Mouse (Mus musculus): ENCODE results near the gene Fut8. TPM values are rescaled to one million over a fixed set of nuclear protein-coding genes. Genes with fewer than 3 reads are reported as not detected.
A peak's percentile ranks its signal among the peaks of the same experiment; 100 is the strongest.
"Not testable (repeated sequence)": the region's sequence is repeated elsewhere in the genome, so short reads cannot be mapped to it uniquely, and the experiment has no call there.

The Fut8 gene
- total RNA-seq, 4 experiments from 2014 or later = 16.9 to 22.7 (median 18.7) TPM

DNA sequence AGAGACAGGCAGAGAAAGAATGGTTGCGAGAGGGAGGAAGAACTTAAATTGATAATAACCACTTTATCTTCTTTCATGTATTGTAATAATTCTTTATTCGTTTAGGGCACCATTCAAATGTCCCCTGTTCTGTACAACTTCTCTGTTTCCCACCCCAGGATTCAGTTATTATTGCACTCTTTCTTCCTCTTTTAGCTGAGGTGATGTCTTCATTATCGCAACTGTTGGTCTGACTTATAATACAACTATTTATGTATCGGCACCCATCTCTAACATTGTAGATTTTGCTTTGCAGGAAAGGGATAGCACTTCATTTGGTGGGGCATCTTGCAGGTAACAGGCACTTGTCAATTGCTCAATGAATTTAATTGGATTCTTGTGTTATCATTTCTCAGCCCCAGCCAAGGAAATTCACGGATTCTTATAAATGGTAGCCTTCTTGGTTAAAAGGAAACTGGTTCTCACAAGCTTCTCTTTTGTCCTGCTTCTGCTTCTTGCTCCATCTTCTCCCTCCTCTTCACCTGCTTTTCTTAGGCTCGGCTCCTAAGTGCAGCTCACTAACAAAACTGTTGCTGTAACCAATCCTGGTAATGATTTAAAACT lies 15.6 kb upstream of the Fut8 start:
- no peak for DNase-seq (ENCODE audit: low spot score in 2 of 2)

DNA sequence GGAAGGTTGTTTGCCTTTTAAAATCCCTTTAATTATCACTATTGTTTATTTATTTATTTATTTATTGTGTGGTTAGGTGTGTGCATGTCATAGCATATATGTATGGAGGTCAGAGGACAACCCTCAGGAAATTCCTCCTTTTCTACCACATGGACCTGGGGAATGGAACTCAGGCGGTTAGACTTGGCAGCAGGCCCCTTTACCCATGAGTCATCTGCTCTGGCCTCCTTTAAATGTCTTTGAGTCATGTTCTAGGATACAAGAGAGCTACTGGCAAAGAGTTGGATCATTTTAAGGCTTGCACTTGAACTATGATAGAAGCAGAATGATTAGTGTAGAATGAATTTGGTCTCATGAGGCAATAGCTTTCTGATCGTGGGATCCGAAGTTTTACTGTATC lies 14.3 kb upstream of the Fut8 start:
- no peak for DNase-seq (ENCODE audit: low spot score in 2 of 2)

DNA sequence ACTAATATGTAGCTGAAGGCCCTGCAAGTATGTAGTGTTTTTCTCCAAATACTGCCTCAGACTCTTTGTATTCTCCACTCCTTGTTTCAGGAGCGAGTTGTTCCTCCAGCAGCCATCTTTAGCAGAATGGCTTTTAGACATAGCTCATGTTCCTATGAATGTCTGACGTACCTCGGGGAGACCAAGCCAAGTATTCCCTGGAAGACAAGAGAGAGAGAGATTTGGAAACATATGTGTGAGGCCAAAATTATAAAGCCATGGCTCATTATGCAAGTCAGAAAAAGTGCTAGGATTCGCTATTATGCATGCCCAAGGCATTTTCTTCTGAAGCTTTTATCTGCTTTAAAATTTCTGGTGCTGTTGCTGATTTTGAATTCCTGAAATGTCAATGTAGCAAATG lies 13.8 kb upstream of the Fut8 start:
- DNase-seq (ENCODE audit: low spot score in 2 of 2) = no peak

DNA sequence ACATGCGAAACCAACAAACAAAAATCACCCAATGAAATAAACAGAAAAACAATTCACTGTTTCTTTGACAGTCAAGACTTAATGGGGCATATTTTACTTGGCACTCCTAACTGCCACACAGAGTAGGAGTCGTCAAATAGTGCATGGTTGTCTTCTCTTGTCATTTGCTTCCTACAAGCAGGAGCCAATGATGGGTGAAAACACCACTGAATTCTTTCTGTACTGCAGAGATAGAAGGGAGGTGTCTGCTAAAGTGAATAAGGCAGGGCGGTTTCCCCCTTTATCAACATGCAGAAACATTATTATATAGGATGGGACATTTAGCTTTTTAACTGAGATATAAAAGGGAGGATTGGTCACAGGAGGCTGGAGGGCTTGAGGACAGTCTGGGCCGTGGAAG lies 13.0 kb upstream of the Fut8 start:
- DNase-seq (ENCODE audit: low spot score in 2 of 2) = no peak

DNA sequence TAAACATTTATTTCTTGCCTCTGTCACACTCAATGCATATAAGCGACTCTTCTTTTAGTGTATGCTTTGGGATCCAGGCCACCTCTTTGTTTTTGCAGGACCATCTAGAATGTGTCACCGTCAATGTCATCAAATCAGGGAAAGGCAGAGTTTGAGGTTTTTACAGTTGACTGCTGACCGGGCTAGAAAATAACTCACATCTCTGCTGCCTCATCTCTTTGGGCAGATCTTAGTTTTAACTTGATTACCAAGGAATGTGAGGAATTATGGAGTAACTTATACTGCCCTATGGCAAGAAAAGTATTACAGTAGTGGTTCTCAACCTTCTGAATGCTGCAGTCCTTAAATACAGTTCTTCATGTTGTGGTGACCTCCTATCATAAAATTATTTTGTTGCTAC lies 12.2 kb upstream of the Fut8 start:
- no peak for DNase-seq (ENCODE audit: low spot score in 2 of 2)

DNA sequence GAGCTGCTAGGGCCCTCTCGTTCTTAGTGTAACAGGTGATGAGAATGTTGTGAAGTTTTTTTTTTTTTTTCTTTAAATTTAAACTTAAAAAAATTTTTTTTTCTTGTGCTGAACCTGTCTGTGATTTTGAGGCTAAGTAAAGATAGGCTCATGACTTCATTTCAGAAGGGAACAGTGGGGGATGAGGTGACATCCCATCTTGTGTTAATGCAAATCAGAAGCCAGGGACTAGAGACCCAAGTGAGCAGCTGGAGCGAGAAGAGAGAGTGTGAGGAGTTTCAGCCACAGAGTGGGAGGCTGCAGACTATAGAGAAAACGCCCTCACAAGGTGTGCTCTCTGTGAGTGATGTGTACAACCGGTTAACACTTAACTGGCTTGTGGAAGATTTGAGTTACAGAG lies 2.0 kb upstream of the Fut8 start:
- no peak for DNase-seq (ENCODE audit: low spot score in 2 of 2)

DNA sequence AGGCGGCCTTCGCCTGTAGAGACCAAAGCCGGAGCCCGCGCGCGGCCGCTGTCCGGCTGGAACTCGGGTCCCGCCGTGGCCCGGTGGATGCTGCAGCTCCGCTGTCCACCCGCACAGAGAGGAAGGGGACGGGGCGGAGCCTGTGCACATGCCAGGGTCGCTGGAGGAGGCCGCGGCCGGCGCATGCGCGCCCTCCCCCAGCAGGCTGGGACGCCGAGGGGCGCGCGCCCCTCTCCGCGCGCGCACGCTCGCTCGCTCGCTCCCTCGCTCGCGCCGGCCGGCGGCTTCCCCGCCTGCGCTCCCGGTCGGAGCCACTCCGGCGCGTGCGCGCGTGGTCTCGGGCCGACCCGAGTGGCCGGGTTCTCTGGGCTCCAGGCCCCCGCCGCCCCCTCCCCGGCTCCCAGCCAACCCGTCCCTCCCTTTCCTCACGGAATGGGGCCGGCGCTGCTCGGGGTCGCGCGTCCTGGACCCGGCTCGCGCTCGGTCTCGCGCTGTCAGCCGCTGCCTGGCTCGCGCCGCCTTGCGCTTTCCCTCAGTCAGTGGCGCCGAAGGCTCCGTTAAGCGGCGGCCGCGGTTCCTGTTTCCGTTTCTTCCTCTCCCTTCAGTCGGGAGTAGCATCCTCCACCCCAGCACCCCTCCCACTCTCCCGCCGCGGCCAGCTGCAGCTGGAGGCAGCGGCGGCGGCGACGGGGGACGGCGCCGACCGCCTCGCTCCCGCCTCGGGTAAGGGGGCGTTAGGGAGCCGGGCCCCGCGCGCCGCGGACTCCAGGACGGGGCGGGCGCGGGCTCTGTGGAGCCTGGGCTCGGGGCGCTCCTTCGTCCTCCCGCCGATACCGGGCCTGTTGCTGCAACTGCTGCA lies 835 bp downstream of the Fut8 start:
- peak; percentile 87 to 92 for DNase-seq (ENCODE audit: low spot score in 2 of 2)

DNA sequence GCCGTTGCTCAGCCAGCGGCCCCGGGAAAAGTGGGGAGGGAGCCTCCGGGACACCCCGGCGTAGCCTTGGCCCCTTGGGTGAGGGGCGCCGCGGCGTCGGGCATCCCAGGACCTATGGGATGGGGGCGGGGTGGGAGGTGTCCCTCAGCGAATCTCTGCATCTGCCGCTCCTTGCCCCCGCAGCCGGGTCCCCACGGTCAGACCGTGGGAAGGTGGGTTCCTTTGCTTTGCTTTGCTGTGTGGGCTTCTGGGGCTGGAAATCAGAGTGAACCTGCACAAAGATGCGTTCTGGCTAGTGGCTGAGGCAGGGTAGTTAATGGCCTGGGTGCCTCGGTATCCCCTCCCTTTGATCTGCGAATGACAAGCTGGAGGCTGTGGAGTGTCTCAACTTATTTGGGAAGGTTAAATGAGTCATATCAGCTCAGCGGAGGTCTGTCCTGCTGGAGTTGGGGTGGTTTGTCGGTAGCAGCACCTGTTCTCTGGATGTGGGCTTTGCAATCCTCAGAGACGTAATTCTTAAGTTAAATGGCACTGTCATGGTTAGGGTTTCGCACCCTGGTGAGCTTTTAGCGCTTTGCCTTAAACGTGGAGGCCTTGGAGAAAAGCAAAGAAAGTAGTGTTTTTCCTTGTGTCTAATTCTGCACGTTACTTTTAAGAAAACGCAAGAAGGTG lies 1.6 kb downstream of the Fut8 start:
- DNase-seq (ENCODE audit: low spot score in 2 of 2) = no peak

DNA sequence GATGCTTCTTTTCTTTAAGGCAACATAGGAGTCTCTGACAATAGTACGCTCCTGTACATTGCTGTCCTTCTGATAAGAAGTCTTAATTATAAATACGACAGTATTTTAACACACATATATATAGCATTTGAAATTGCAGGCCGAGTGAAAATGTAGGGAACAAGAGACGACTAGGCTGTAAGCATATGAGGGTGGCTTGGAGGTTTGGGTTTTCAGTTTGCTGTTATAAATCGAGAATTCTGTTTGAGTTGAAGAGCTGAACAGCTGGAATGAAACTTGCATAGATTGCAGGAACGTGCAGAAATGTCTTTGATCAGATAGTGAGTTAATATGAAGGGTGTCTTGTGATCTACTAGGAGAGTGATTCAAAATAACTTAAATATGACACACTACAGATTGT lies 2.4 kb downstream of the Fut8 start:
- DNase-seq (ENCODE audit: low spot score in 2 of 2) = no peak

DNA sequence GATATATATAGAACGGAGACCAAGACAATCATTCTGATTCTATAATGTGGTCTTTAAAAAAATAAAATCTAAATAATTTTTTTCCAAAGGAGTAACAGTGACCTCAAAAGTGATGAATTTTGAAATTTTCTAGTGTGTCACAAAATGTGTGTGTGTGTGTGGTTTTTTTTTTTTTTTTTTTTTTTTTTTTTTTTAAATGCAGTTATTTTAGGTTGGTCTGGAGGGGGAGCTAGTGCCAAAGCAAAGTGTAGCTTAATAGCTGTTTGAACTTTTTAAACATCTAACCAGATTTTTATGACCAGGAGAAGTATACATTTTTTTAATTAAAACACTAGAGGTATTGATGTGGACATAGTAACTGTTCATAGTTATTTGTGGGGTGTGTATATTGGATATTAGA lies 2.9 kb downstream of the Fut8 start:
- DNase-seq (ENCODE audit: low spot score in 2 of 2) = no peak

DNA sequence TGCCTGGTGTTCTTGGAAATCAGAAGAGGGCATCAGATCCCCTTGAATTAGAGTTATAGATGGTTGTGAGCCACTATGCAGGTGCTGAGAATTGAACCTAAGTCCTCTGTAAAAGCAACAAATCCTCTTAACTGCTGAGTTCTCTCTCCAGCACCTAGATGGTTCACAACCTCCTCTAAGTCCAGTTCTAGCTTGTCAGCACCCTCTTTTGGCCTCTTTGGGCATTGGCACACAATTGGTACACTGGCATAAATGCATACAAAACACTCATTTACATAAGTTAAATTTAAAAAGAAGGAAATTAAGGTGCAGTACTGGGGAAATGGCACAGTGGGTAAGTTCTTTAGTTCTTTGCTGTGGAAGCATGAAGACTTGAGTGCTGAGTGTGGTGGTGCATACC lies 24.7 kb downstream of the Fut8 start:
- DNase-seq (ENCODE audit: low spot score in 2 of 2) = no peak

DNA sequence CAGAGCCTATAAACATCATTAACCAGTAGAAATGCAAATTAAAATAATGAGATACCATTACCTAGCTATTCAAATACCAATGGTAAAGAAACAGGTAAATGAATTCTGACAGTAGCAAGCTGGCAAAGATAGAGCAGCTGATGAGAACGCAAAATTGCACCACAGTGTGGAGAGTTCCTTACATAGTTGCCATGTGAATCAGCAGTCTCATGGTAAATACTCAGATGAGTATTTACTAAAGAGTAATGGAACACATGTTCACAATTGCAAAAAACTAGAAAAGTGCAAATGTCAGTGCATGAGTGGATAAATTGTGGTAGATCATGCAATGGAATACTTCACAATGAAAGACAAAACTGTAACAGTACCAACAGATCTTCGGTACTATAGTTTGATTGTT lies 25.9 kb downstream of the Fut8 start:
- no peak for DNase-seq (ENCODE audit: low spot score in 2 of 2)

DNA sequence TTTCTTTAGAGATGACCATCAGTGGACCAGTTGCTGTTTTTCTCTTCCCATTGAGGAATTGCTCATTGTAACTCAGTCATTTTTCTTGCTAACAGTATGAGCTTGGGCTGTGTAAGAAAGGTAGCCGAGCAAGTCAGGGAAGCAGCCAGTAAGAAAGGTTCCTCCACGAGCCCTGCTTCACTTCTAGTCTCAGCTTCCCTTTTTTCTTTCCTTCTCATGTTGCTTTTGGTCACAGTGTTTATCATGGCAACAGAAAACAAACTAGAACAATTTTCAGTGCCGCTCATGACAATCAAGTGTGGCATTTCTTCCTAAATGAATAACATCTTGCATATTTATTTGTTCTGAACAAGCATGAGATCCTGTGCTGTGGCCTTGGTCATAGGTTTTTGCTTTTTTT lies 32.8 kb downstream of the Fut8 start:
- DNase-seq (ENCODE audit: low spot score in 2 of 2) = no peak

DNA sequence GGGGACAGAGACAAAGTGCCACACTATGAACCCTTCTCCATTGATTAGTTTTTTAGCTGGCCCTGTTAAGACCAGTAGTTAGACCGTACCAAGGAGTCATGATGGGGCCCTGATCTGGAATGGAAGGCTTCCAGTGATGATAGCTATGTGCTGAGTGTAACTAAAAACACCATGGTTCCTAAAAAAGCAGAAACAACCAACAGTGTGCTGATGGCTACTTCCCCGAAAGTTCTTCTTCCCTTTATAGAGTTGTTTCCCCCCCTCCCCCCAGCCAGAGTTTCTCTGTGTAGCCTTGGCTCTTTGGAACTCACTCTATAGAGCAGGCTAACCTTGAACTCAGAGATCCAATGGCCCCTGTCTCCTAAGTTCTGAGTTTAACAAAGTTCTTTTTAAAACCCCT lies 50.6 kb downstream of the Fut8 start:
- no peak for DNase-seq (ENCODE audit: low spot score in 2 of 2)

DNA sequence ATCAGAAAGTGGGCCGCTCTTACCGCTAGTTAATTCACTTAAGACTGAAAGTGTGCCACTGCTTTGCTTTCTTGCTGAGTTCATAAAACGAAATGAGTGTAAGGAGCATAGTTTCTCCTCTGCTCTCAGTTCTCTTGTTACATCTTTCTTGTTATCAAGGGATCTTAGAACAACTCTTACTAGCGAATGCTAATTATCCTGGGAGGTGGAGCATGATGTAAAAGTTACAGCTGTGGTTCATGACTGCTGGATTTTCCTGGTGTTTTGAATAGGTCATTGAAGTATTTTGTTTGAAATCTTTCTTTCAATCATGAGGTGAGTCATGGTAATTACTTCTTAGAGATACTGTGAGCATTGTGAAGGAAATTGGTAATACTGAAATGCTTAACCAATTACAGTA lies 53.1 kb downstream of the Fut8 start:
- no peak for DNase-seq (ENCODE audit: low spot score in 2 of 2)

DNA sequence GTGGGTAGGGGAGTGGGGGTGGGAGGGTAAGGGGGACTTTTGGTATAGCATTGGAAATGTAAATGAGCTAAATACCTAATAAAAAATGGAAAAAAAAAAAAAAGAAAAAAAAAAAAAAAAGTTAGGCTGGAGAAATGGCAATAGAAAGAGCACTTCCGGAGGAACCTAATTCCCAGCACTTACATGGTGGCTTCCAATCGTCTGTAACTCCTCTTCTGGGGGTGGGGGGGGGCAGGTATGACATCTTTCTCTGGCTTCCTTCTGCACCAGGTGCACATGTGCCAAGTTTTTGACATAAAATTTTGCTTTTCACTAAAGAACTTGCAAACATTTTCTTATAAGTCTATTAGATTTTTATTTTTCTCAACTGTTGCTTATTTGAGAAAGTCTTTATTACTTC lies 53.9 kb downstream of the Fut8 start:
- not testable (repeated sequence) for DNase-seq (ENCODE audit: low spot score in 2 of 2)

DNA sequence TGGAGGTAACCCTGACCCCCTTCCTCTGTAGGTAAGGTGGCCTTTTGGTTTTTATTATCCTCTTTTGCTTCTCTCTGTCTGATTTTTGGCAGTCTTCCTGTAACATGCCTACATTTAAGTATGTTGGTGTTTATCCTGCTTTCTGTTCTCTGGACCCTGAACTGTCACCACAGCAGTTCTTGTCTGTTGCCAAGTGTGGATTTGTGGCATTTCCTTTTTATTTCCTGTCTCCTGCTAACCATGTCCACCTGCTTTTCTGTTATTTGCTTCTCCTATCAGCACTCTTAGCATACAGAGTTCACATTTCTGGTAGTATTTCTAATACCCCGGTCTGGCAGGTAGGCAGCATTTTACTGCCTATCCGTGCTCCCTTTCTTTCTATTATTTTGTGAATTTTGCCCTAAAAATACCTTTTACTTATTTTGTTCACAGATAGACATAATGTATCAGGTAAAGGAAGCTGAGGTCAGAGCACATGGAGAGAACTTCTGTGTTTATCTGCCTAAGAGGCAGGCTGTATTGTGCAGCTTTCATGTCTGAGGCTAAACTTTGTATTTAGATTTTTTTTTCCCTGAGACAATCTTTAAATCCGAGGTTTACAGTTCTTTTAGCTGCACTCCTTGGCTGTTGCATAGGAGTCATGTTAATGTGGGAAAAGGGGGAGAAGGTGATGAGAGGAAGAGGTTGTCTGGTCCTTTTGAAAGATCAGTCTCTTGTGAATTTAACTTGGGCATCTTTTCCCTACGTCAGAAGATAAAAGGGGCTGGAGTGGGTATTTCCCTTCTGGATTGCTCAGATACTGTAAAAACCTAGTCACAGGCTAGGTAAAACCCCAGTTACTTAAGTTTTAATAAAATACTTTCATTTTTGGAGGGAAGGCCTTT lies 54.7 kb downstream of the Fut8 start:
- DNase-seq (ENCODE audit: low spot score in 2 of 2) = no peak

DNA sequence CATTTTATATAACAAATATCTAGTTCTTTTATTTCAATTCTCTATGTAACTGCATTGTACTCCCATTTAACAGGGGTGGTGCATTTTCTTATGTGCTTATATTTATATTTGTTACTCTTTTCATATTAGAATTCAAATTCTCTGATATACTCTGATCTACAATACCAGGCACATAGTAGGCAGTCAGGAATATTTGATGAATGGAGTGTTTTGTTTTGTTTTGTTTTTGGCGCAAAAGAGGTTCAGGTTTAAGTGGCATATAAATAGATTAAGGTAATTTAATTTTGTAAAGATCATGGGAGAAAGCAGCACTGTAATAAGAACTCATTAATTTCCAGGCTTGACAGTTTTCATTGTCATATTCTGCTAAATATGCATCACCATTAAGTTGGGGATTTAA lies 58.2 kb downstream of the Fut8 start:
- DNase-seq (ENCODE audit: low spot score in 2 of 2) = no peak

DNA sequence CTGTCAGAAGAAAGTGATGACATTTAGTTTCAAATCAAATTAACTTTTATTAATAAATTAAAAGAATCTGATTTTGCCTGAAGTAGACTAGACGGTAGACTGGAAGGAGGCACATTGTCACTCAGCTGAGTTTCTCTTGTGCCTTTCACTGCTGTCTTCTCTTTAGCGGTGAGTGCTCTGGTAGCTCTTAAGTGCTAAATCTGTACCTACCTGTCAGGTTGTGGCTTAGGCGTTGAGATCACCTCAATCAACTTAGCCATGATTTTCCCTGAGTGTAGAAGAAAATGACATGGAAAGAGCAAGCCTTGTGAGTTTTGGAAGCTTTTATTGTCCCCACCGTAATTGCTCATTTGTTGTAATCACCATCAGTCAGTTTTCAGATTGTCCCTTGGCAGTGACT lies 59.2 kb downstream of the Fut8 start:
- DNase-seq (ENCODE audit: low spot score in 2 of 2) = no peak

DNA sequence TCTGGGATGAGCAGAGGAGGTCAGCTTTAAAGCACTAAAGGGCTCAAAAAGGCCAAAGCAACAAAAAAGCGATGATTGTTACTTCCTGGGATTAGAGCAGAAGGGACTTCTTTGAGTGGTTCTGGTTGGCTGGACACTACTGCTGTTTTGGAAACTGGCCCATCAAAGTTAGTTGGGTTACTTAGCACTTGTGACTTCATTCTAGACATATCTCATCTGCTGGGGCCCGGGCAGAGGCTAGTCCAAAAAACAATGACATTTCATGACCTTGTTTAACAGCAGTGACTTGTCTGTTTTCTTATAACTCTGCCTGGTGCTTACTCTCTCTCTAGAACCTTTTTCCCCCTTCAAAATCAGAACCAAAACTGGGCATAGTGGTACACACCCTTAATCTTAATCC lies 59.9 kb downstream of the Fut8 start:
- DNase-seq (ENCODE audit: low spot score in 2 of 2) = no peak

DNA sequence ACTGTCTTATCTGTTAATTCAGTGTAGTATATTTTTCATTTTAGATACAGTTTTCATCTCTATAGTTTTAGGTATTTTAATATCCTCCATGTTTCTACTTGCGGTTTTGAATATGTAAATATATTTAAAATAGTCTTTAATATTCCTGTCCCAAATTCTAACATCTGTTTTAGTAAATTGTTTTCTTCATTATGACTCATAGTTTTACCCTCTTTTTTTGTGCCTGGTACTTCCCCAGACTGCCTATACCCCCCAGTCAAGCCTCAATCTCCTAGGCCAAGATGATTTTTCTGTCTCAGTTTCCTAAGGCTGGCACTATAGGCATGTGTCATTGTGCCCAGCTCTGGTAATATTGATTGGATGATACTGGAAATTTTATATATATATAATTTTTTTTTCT lies 64.1 kb downstream of the Fut8 start:
- no peak for DNase-seq (ENCODE audit: low spot score in 2 of 2)

DNA sequence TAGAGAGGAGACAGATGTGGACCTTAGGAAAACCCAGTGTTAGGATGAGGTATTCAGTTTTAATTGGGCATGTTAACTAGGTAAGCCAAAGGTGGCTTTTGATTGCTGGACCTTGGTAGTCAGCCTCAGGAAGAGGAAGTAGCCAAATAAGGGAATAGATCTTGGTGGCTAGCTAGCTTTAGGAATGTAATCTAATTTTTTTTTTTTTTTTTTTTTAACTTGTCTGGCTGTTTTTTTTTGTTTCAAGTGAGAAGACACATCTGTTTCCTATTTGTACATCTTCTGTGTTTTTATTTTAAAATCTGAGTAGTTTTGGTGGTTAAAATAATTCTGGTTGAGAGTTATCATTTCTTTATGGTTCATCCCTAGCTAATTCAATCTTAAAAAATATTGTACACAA lies 65.4 kb downstream of the Fut8 start:
- DNase-seq (ENCODE audit: low spot score in 2 of 2) = no peak

Data from gastrocnemius, adult 8-10 months (tissue).